Mouse (Mus musculus) heart, embryonic 14.5 days (tissue): ENCODE measurements at regions not wholly inside any gene's neighbourhood (a gene's known extent, or its start where the extent isn't known, plus 50 kb on each side); places are given as distances from the start of the nearest gene placed in this dataset.
A peak's percentile ranks its signal among the peaks of the same experiment; 100 is the strongest.

Experiments used
- ATAC-seq: fragments of 200-750 bp; cut with Nextera tagmentation; 2 replicates; pipeline ENCODE4 v1.8.0; 2017; ENCODE audit warnings: low read depth, moderate TSS enrichment; ENCODE audit not compliant: insufficient number of reproducible peaks, insufficient read depth, low FRiP score
- H3K27ac ChIP-seq, 2 experiments: fragments of 200-500 bp in 1 of 2; fragments of 300-500 bp in 1 of 2; sonication (generic) in 1 of 2; replicated peaks in 1 of 2; 2 replicates each; pipeline ENCODE4 v1.5.1; 2012 to 2014; ENCODE audit warnings: low read depth in 2 of 2, low read length in 2 of 2, control low read depth in 1 of 2, mild to moderate bottlenecking in 1 of 2, mixed read lengths in 1 of 2; ENCODE audit not compliant: control insufficient read depth in 1 of 2, insufficient read depth in 1 of 2
- H3K27me3 ChIP-seq: fragments of 300-500 bp; sonication (generic); 2 replicates; pipeline ENCODE4 v1.6.1; 2014; ENCODE audit warnings: mild to moderate bottlenecking, low read length, control low read depth; ENCODE audit not compliant: control insufficient read depth, insufficient read depth
- H3K36me3 ChIP-seq: fragments of 300-500 bp; sonication (generic); 2 replicates; pipeline ENCODE4 v1.6.1; 2014; ENCODE audit warnings: mild to moderate bottlenecking, control low read depth, low read length, mixed read lengths; ENCODE audit not compliant: control insufficient read depth, insufficient read depth
- H3K4me1 ChIP-seq, 2 experiments: fragments of 200-500 bp in 1 of 2; fragments of 300-500 bp in 1 of 2; sonication (generic) in 1 of 2; 2 replicates each; pipeline ENCODE4 v1.6.1; 2012 to 2014; ENCODE audit warnings: low read length in 2 of 2, control low read depth in 1 of 2, mixed read lengths in 1 of 2; ENCODE audit not compliant: control insufficient read depth in 2 of 2, insufficient read depth in 2 of 2
- H3K4me2 ChIP-seq: fragments of 300-500 bp; sonication (generic); 2 replicates; pipeline ENCODE4 v1.6.1; 2014; ENCODE audit warnings: mild to moderate bottlenecking, low read length
- H3K4me3 ChIP-seq, 2 experiments: fragments of 200-500 bp in 1 of 2; fragments of 300-500 bp in 1 of 2; sonication (generic) in 1 of 2; 2 replicates each; pipeline ENCODE4 v1.5.1; 2012 to 2014; ENCODE audit warnings: low read length in 2 of 2, mild to moderate bottlenecking in 2 of 2, control low read depth in 1 of 2, low read depth in 1 of 2, moderate library complexity in 1 of 2; ENCODE audit not compliant: control insufficient read depth in 1 of 2, insufficient read depth in 1 of 2
- H3K9ac ChIP-seq: fragments of 300-500 bp; sonication (generic); 2 replicates; pipeline ENCODE4 v1.6.1; 2014; ENCODE audit warnings: mild to moderate bottlenecking, low read length
- H3K9me3 ChIP-seq: fragments of 300-500 bp; sonication (generic); 2 replicates; pipeline ENCODE4 v1.6.1; 2016; ENCODE audit warnings: low read length, control low read depth; ENCODE audit not compliant: control insufficient read depth
- WGBS: fragments of 180-500 bp; shearing (Covaris S2); extraction: QIAGEN DNeasy Blood & Tissue Kit; methylation state at CpG from one replicate; pipeline ENCODE4 v1.1.7; 2014; 5-methylcytosine and 5-hydroxymethylcytosine counted together

GRCm38 (mm10) chr19:26987197-26987596 lies 101.5 kb downstream of the Gm815 start:
- no peak overlapping the region for H3K4me3 ChIP-seq
- H3K9me3 ChIP-seq: no peaks in the 10 kb centered on the region
- no peak overlapping the region for H3K9ac ChIP-seq
- H3K4me2 ChIP-seq: no peak overlapping the region
- H3K36me3 ChIP-seq: no peaks in the 10 kb centered on the region
- H3K4me1 ChIP-seq: peaks cover 6 to 18% of the 10 kb centered on the region in 2 experiments
- ATAC-seq: peak; percentile 73
- H3K27me3 ChIP-seq: no peaks in the 10 kb centered on the region
- H3K27ac ChIP-seq: peak overlapping the region in 1 of 2 experiments; percentile 64; a peak in 3 of 4 replicates
- 8% methylated on average over 3 of the region's 3 CpGs for WGBS

GRCm38 (mm10) chr19:26987909-26988456 lies 102.3 kb downstream of the Gm815 start:
- H3K4me1 ChIP-seq: peaks cover 6 to 18% of the 10 kb centered on the region in 2 experiments
- H3K27ac ChIP-seq: peak overlapping the region in 1 of 2 experiments; percentile 60; a peak in 2 of 4 replicates
- H3K4me3 ChIP-seq: no peak overlapping the region
- no peaks in the 10 kb centered on the region for H3K27me3 ChIP-seq
- no peak overlapping the region for H3K4me2 ChIP-seq
- no peaks in the 10 kb centered on the region for H3K36me3 ChIP-seq
- no peak for ATAC-seq
- no peak overlapping the region for H3K9ac ChIP-seq
- H3K9me3 ChIP-seq: no peaks in the 10 kb centered on the region
- WGBS: 79% methylated on average over 6 of the region's 6 CpGs

- no peaks in the 10 kb centered on the region for H3K4me1 ChIP-seq
- 72% methylated on average over 4 of the region's 4 CpGs for WGBS
- H3K9me3 ChIP-seq: no peaks in the 10 kb centered on the region
- no peaks in the 10 kb centered on the region for H3K27me3 ChIP-seq
- no peak overlapping the region for H3K4me3 ChIP-seq
- H3K9ac ChIP-seq: no peak overlapping the region
- no peak for ATAC-seq
- H3K27ac ChIP-seq: no peak overlapping the region
- H3K36me3 ChIP-seq: no peaks in the 10 kb centered on the region
- no peak overlapping the region for H3K4me2 ChIP-seq
These were observed 109.1 kb downstream of the Gm815 start for GRCm38 (mm10) chr19:26994586-26995352.

- H3K27ac ChIP-seq: no peak overlapping the region
- no peaks in the 10 kb centered on the region for H3K4me1 ChIP-seq
- no peak overlapping the region for H3K4me3 ChIP-seq
- H3K4me2 ChIP-seq: no peak overlapping the region
- 50% methylated on average over 3 of the region's 3 CpGs for WGBS
- ATAC-seq: no peak
- no peaks in the 10 kb centered on the region for H3K27me3 ChIP-seq
- H3K9ac ChIP-seq: no peak overlapping the region
- no peaks in the 10 kb centered on the region for H3K36me3 ChIP-seq
- no peaks in the 10 kb centered on the region for H3K9me3 ChIP-seq
These were observed 113.9 kb downstream of the Gm815 start for GRCm38 (mm10) chr19:26999596-26999995.

GRCm38 (mm10) chr19:27021930-27022329 lies 136.2 kb downstream of the Gm815 start:
- no peak overlapping the region for H3K9ac ChIP-seq
- H3K27ac ChIP-seq: peak overlapping the region in 1 of 2 experiments; percentile 59; a peak in 1 of 4 replicates
- H3K36me3 ChIP-seq: no peaks in the 10 kb centered on the region
- no peak for ATAC-seq
- no peak overlapping the region for H3K4me2 ChIP-seq
- 91% methylated on average over 3 of the region's 3 CpGs for WGBS
- H3K4me1 ChIP-seq: peaks cover 2 to 10% of the 10 kb centered on the region in 2 experiments; a peak in 2 of 4 replicates
- no peaks in the 10 kb centered on the region for H3K27me3 ChIP-seq
- H3K4me3 ChIP-seq: no peak overlapping the region
- no peaks in the 10 kb centered on the region for H3K9me3 ChIP-seq

- Histone ChIP-seq H3K9ac (no peak overlapping the region), H3K9me3 (no peaks in the 10 kb centered on the region), H3K4me3 (no peak overlapping the region), H3K27me3 (no peaks in the 10 kb centered on the region), H3K4me1 (peaks cover 2 to 10% of the 10 kb centered on the region in 2 experiments; a peak in 2 of 4 replicates), H3K27ac (peak overlapping the region in 1 of 2 experiments; percentile 59; a peak in 1 of 4 replicates), H3K4me2 (no peak overlapping the region), H3K36me3 (no peaks in the 10 kb centered on the region)
- 0 out of 2 replicates have a peak, but pooled peaks have one; percentile 35 for ATAC-seq
- WGBS: 47% methylated on average over 5 of the region's 5 CpGs
These were observed 137.2 kb downstream of the Gm815 start for GRCm38 (mm10) chr19:27022917-27023316.

GRCm38 (mm10) chr19:27028834-27029233 lies 143.2 kb downstream of the Gm815 start:
- no peak overlapping the region for H3K4me3 ChIP-seq
- no peak overlapping the region for H3K4me2 ChIP-seq
- H3K9me3 ChIP-seq: no peaks in the 10 kb centered on the region
- H3K9ac ChIP-seq: no peak overlapping the region
- no peak overlapping the region for H3K27ac ChIP-seq
- no peaks in the 10 kb centered on the region for H3K36me3 ChIP-seq
- 65% methylated on average over 1 of the region's 1 CpGs for WGBS
- ATAC-seq: no peak
- no peaks in the 10 kb centered on the region for H3K27me3 ChIP-seq
- H3K4me1 ChIP-seq: peaks cover 0 to 2% of the 10 kb centered on the region in 2 experiments; a peak in 2 of 4 replicates
